Mouse (Mus musculus): ENCODE results near the gene Gatd1. TPM values are rescaled to one million over a fixed set of nuclear protein-coding genes. Genes with fewer than 3 reads are reported as not detected.

Gene Gatd1
- total and polyA plus RNA-seq, 3 experiments = 21.6 to 35.9 TPM; not detected in 1

- Histone ChIP-seq H3K9me3 (replicated peaks; ENCODE audit: insufficient read depth, low read length) (no peaks in the 10 kb centered on the region), H3K27ac (ENCODE audit: control insufficient read depth, low read depth, low read length) (no peak overlapping the region), H3K27me3 (ENCODE audit: control insufficient read depth in 1 of 2, insufficient read depth in 2 of 2, low read length in 2 of 2) (no peaks in the 10 kb centered on the region), H3K4me3 (ENCODE audit: control insufficient read depth in 1 of 2, insufficient read depth in 1 of 2, low read depth in 2 of 2, low read length in 2 of 2) (no peak overlapping the region), H3K4me1 (ENCODE audit: control insufficient read depth in 1 of 2, insufficient read depth in 2 of 2, low read length in 2 of 2) (peaks cover 0 to 6% of the 10 kb centered on the region in 2 experiments; a peak in 1 of 4 replicates), H3K79me2 (ENCODE audit: control insufficient read depth, insufficient read depth, low read length, poor library complexity) (no peaks in the 10 kb centered on the region; the same call in 1 of the 2 replicates), H3K36me3 (ENCODE audit: control insufficient read depth in 1 of 2, insufficient read depth in 2 of 2, low read length in 2 of 2) (no peaks in the 10 kb centered on the region), H3K9ac (ENCODE audit: control insufficient read depth, low read depth, low read length, poor library complexity, severe bottlenecking) (no peak overlapping the region)
- TF ChIP-seq HCFC1 (IDR thresholded peaks at IDR 0.05; ENCODE audit: low read depth, low read length) = no peak
- DNase-seq (ENCODE audit: low read depth, low spot score) = no peak
Measured at GRCm38 (mm10) chr7:141458661-141459060, 44.7 kb upstream of the Gatd1 start.

GRCm38 (mm10) chr7:141457986-141458660 is 44.2 kb upstream of the Gatd1 start:
- H3K36me3 ChIP-seq (ENCODE audit: control insufficient read depth in 1 of 2, insufficient read depth in 2 of 2, low read length in 2 of 2) = no peaks in the 10 kb centered on the region
- H3K9ac ChIP-seq (ENCODE audit: control insufficient read depth, low read depth, low read length, poor library complexity, severe bottlenecking) = no peak overlapping the region
- no peak overlapping the region for H3K4me3 ChIP-seq (ENCODE audit: control insufficient read depth in 1 of 2, insufficient read depth in 1 of 2, low read depth in 2 of 2, low read length in 2 of 2)
- H3K4me1 ChIP-seq (ENCODE audit: control insufficient read depth in 1 of 2, insufficient read depth in 2 of 2, low read length in 2 of 2) = peaks cover 0 to 6% of the 10 kb centered on the region in 2 experiments; a peak in 1 of 4 replicates
- no peaks in the 10 kb centered on the region for H3K27me3 ChIP-seq (ENCODE audit: control insufficient read depth in 1 of 2, insufficient read depth in 2 of 2, low read length in 2 of 2)
- H3K27ac ChIP-seq (ENCODE audit: control insufficient read depth, low read depth, low read length) = no peak overlapping the region
- no peaks in the 10 kb centered on the region for H3K9me3 ChIP-seq (replicated peaks; ENCODE audit: insufficient read depth, low read length)
- TF ChIP-seq MYC (IDR thresholded peaks at IDR 0.05; ENCODE audit: low read depth, low read length) (no peak), ZC3H11A (IDR thresholded peaks at IDR 0.05; ENCODE audit: low read depth, low read length) (0 out of 2 replicates have a peak, but pooled peaks have one; percentile 2), MEF2A (IDR thresholded peaks at IDR 0.05; ENCODE audit: extremely low read depth, insufficient replicate concordance, low read depth, low read length, poor library complexity, severe bottlenecking) (no peak), HCFC1 (IDR thresholded peaks at IDR 0.05; ENCODE audit: low read depth, low read length) (no peak), TCF12 (IDR thresholded peaks at IDR 0.05; ENCODE audit: low read depth, low read length) (no peak), RAD21 (IDR thresholded peaks at IDR 0.05; ENCODE audit: low read depth, low read length) (peak; percentile 53), CTCF (IDR thresholded peaks at IDR 0.05 in 2 of 3, conservative IDR thresholded peaks at IDR 0.05 in 1 of 3; ENCODE audit: control insufficient read depth in 1 of 3, insufficient read depth in 1 of 3, low read depth in 2 of 3, low read length in 3 of 3, poor library complexity in 1 of 3, severe bottlenecking in 1 of 3) (peak; percentile 55 to 86 (median 63); a peak in 5 of 6 replicates), SMC3 (IDR thresholded peaks at IDR 0.05; ENCODE audit: low read depth, low read length) (peak; percentile 38)
- peak; percentile 53 for DNase-seq (ENCODE audit: low read depth, low spot score)
- H3K79me2 ChIP-seq (ENCODE audit: control insufficient read depth, insufficient read depth, low read length, poor library complexity) = no peaks in the 10 kb centered on the region; the same call in 1 of the 2 replicates

- TF ChIP-seq BHLHE40 (IDR thresholded peaks at IDR 0.05; ENCODE audit: borderline replicate concordance, low read depth, low read length) (no peak), USF2 (IDR thresholded peaks at IDR 0.05; ENCODE audit: borderline replicate concordance in 1 of 2, insufficient read depth in 1 of 2, low read depth in 1 of 2, low read length in 2 of 2) (no peak), TBP (IDR thresholded peaks at IDR 0.05; ENCODE audit: low read depth, low read length) (no peak), RAD21 (IDR thresholded peaks at IDR 0.05; ENCODE audit: low read depth, low read length) (no peak), HCFC1 (IDR thresholded peaks at IDR 0.05; ENCODE audit: low read depth, low read length) (no peak), TCF12 (IDR thresholded peaks at IDR 0.05; ENCODE audit: low read depth, low read length) (no peak), EP300 (IDR thresholded peaks at IDR 0.05; ENCODE audit: low read depth in 1 of 2, low read length in 2 of 2) (no peak), UBTF (IDR thresholded peaks at IDR 0.05; ENCODE audit: borderline replicate concordance, insufficient read depth, low read depth, low read length) (no peak), NRF1 (IDR thresholded peaks at IDR 0.05; ENCODE audit: insufficient read depth, low read depth, low read length, poor library complexity, severe bottlenecking) (no peak), USF1 (IDR thresholded peaks at IDR 0.05; ENCODE audit: low read depth, low read length) (no peak), MAFK (IDR thresholded peaks at IDR 0.05; ENCODE audit: borderline replicate concordance, low read depth, low read length) (no peak), GATA1 (IDR thresholded peaks at IDR 0.05; ENCODE audit: low read depth, low read length) (no peak), MYB (IDR thresholded peaks at IDR 0.05; ENCODE audit: low read depth, low read length) (no peak), ZNF384 (IDR thresholded peaks at IDR 0.05; ENCODE audit: low read depth, low read length) (no peak), CHD2 (IDR thresholded peaks at IDR 0.05; ENCODE audit: low read length) (no peak), E2F4 (IDR thresholded peaks at IDR 0.05; ENCODE audit: borderline replicate concordance, low read depth, low read length) (no peak), MYC (IDR thresholded peaks at IDR 0.05; ENCODE audit: low read depth, low read length) (no peak), POLR2A (IDR thresholded peaks at IDR 0.05; ENCODE audit: control insufficient read depth in 1 of 2, insufficient read depth in 1 of 2, low read depth in 1 of 2, low read length in 2 of 2, poor library complexity in 1 of 2) (no peak)
- no peaks in the 10 kb centered on the region for H3K27me3 ChIP-seq (ENCODE audit: control insufficient read depth in 1 of 2, insufficient read depth in 2 of 2, low read length in 2 of 2)
- peaks cover 0 to 6% of the 10 kb centered on the region in 2 experiments; a peak in 1 of 4 replicates for H3K4me1 ChIP-seq (ENCODE audit: control insufficient read depth in 1 of 2, insufficient read depth in 2 of 2, low read length in 2 of 2)
- no peaks in the 10 kb centered on the region; the same call in 1 of the 2 replicates for H3K79me2 ChIP-seq (ENCODE audit: control insufficient read depth, insufficient read depth, low read length, poor library complexity)
- no peak overlapping the region for H3K4me3 ChIP-seq (ENCODE audit: control insufficient read depth in 1 of 2, insufficient read depth in 1 of 2, low read depth in 2 of 2, low read length in 2 of 2)
- H3K27ac ChIP-seq (ENCODE audit: control insufficient read depth, low read depth, low read length) = no peak overlapping the region
- no peak for DNase-seq (ENCODE audit: low read depth, low spot score)
- H3K9me3 ChIP-seq (replicated peaks; ENCODE audit: insufficient read depth, low read length) = no peaks in the 10 kb centered on the region
- H3K9ac ChIP-seq (ENCODE audit: control insufficient read depth, low read depth, low read length, poor library complexity, severe bottlenecking) = no peak overlapping the region
- no peaks in the 10 kb centered on the region for H3K36me3 ChIP-seq (ENCODE audit: control insufficient read depth in 1 of 2, insufficient read depth in 2 of 2, low read length in 2 of 2)
Measured at GRCm38 (mm10) chr7:141457236-141457635, 43.3 kb upstream of the Gatd1 start.
